Mouse (Mus musculus) monocyte, adult 5-6 weeks (primary cell): ENCODE results near the gene Vtcn1. TPM values are rescaled to one million over a fixed set of nuclear protein-coding genes. Genes with fewer than 3 reads are reported as not detected.
A peak's percentile ranks its signal among the peaks of the same experiment; 100 is the strongest.

Experiments used
- ATAC-seq: fragments of 153-309, 156-312 bp; replicated peaks from 2 replicates; pipeline ENCODE4 v1.8.0; 2017; ENCODE audit warnings: mild to moderate bottlenecking; ENCODE audit not compliant: low TSS enrichment, insufficient number of reproducible peaks, severe bottlenecking, poor library complexity, low FRiP score
- total RNA-seq: library from RNA; stranded (forward); fragments of 200-1000, 200-491, 200-594 nt; gene quantifications from 3 replicates; pipeline ENCODE4 v1.2.3, GENCODE M21; 2017

The Vtcn1 gene
- total RNA-seq, 1 experiment from 2014 or later, result not detected

DNA sequence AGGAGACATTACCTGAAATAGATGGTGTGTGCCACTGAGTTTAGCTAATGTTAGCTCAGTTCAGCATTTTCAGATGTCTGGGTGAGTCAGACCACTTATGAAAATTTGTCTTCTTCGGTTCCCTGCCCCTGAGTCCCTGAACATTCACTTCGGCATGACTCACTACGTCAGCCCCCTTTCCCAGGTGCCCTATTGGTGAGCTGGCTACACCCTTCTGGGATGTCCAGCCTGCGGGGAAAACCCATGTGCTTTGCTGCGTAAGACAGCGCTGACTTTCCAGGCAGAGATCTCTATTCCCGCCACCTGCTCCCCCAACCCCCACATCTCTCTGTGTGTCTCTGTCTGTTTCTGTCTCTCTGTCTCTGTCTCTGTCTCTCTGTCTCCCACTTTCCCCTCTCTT, 23.1 kb downstream of the Vtcn1 start:
- ATAC-seq, result no peak

DNA sequence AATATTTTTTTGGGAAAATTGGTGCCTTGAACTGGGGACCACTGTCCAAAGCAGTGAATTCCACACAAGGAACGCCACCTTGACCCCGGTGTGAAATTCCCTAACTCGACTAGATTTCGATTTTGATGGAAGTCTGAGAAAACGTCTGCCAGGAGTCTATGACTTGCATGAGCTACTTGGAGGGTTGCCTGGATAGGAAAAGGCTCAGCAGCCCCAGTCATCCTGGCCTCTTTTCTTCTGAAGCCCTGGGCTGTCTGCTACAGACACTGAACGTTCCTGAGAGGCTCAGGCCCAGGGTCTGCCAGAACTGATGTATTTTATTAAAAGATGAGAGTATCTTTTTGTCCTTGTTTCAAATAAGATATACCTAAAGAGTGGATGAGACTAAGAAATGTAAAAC, 25.2 kb downstream of the Vtcn1 start:
- no peak for ATAC-seq

DNA sequence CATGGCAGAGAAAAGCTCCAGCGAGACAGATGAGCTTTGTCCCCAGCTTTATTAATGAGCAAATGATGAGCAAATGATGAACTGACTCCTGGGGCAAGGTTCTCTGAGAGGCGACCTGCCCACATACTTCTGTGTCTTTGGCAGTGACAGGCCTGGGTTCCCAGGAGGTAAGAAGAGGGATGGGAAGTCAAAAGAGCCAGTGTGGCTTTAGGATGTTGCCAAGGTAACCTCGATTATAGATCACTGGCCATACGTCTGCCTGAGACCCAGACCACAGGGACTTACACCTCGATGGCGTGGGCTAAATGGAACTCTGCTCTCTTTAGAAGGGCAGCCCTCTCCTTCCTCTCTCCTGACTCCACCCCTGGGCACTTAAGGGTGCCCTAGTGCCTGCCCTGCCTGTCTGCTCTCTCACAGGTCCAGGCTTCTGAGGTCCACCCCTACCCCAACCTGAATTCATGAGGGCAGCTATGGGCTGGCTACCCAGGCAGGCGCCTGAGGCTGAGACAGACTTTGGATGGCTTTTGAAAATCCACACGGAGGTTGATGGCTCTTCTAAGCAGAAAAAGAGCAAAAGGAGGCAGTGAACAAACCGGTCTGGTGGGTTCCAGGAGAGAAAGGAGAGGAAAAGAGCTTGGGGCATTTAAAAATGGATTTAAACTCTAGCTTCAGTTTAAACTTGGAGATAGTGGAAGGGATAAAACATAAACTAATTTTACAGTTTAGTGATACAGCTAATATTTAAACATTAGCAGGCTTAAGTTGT, 31.0 kb downstream of the Vtcn1 start:
- no peak for ATAC-seq

DNA sequence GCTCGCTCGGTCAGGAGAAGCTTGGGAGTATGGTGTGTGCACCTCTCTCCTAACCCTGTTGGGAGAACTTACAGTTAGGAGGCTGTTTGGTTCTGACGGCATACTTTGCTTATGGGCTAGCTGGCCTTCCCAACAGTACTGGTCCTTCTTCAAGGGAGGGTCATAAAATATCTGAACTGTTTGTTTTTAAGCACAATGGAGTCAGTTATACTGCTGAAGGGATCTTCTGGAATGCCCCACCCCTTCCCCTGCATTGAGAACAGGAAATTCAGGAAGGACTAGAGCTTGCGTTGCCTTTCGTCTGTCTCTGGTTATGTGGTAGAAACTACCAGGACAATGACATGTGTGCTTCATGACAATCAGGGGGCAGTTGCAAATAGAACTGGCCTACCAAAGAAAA, 31.9 kb downstream of the Vtcn1 start:
- ATAC-seq, result no peak

DNA sequence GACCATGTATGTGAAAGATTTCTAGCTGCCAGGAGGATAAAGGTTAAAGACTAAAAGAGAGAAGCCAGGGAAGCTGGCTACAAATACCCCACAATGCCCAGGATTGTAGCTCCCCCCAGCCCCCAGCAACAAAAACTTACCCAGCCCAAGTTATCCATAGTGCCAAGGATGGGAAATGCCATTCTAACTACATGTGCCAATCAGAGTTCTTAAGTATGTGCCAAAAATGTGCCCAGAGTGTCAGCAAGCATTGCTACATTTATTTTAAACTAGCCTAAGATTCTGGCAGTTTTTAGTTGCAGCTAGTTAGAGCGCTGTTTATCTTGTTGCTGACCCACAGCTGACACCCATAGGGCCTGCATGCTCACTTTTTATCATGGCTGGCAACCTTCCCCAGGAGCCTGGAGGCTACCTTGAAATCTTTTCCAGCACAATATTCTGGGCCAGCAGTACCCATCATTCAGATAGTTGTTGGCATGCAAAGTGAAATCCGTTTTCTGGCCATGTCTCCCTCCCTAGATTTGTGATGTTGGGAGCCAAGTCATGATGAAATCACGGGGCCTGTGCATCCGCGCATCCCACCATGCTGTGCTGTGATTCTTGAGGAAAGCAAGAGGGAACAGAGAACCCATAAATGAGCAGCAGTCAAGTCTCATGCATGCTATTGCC, 33.2 kb downstream of the Vtcn1 start:
- no peak for ATAC-seq

DNA sequence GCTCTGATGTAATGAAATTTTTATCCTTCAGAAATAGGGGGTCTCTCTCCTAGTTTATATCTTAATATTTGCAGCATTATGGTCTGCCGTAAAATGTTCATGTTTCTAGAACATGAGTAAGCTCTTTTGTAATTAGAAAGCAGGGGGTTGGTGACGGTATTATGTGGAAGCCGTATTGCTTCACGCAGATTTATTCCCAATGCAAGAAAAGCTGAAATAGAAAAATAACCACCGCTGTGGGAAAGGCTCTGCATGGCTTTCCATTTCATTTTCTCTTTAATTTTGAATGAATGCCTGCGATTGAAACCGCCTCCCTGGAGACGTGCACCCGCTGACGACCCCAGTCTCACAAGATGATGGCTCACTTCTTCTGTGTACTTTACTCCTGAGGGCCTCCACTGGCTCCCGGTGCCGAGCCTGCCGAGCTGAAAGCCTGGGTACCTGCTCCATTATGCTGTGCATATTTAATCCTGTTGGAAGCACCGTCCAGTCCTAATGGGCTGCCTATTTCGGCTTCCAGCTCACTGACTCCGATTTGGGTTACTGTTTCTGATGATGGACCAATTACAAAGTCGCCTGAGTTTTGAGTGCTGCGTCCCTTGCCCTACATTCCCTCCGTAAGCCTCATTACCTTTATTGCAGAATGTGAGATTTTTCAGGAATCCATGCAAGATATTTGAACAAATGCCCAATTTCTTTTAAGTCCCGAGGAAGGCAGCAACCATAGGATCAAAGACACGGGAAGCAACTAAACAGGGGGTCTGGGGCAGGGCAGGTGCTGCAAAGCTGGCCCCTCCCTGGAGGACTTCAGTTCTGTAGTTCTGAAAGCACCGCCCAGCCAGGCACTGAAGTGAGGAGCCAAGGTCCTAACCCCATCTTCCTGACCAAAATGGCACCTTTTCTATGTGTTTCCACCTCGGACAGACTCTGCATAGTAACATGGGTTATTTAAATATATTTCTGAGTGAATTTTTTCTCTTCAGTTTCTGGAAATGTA, 36.3 kb downstream of the Vtcn1 start:
- ATAC-seq, result no peak

DNA sequence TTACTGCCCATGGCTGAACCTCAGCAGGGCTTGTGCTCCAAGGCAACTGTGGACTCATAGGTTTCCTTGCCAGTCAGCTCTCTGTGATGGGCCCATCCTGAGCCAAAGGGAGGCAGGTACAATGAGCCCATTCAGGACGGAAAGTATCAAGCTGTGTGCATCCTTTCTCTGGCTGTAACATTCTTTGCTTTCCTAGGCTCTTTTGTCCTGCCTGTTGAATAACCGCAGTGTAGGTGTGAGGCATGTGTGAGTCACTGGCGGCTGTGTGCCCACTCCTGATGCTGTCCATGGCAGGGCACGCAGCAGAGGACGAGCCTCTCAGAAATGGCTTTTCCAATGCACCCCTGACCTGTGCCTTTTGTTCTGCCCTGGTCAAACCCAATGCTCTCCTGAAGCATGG, 41.7 kb downstream of the Vtcn1 start:
- ATAC-seq, result 0 out of 2 replicates have a peak, but pooled peaks have one; percentile 9

DNA sequence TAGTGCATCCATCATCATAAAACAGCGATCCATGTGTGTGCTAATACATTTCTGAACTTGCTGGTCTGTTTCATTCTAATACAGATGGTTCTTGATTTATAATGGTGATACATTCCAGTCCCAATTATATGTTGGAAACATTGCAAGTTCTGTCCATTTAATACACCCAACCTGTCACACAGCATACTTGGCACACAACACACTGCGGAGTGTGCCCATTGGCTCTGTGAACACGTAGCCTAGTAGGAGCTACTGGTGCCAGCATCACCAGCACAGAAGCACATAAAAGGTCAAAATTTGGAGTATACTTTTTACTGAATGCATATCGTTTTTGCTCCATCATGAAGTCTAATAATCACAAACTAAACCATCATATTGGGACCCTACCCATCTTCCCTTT, 51.8 kb downstream of the Vtcn1 start:
- no peak for ATAC-seq

DNA sequence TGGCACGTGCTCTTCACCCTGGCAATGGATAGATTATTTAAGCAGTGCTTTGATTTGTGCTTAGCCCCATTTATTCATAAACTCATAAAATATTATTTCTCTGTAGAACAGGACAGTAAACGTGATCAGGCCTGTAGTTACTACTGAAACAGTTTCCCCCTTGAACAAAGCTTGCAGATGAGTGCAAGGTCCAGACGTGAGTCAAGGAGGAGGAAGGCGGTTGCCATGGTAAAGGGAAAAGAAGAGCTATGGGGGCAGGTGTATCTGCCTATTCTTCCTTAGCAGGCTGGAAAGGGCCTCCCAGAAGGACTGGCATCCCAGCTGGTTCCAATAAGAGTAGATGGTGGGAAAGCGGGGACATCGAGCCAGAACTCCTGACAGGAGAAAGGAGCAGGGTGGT, 56.1 kb downstream of the Vtcn1 start:
- ATAC-seq, result no peak

DNA sequence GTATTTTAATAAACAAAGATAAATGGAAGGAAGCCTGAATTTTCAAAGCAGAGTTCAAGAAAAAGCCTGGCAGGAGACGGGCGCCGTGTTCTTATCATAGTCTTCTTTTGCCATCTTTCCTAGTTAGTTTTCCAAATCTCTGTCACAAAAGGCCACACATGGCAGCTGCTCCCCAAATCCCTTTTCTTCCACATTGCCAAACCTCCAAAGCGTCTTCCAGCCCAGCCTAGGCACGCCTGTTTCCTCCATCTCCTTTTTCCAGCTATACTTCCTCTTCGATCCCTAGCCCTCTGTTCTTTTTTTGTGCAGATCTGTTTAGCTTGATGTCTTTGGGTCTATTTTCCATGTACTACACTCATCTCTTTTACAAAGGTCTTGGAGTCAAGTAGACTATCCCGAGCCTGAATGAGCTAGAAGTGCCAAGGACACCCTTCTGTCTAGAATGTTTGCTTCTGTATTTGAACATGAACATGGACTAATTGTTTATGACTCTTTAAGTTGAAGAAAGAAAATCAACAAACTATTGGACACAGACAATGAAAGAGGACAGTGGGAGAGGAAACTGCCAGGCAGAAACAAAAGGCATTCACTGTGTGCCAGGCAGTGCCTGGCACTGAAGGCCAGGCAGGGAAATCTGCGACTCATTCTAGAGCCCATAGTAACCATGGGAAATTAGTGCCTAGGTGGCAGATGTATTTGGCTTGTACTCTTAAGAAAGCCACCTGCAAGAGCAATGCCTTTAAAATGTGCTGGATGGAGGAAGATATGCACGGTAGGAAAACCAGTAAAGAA, 56.8 kb downstream of the Vtcn1 start:
- ATAC-seq, result no peak

DNA sequence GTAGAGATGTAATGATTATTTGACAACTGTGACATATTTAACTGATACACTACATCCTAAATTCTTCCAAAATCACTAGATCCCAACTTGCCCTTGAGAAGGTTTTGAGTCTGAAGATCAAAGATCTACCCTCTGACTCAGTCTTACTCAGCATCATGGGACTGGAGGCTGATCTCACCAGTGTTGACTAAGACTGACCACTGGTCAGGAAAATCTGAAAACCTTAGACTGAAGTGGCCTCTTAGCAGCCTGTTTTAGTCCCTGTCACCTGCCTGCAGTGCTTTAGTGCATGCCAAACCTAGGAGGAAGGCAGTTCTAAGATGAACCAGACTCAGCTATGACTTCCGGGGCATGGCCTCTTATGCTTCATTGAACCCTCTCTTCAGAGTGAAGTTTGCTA, 64.0 kb downstream of the Vtcn1 start:
- no peak for ATAC-seq

DNA sequence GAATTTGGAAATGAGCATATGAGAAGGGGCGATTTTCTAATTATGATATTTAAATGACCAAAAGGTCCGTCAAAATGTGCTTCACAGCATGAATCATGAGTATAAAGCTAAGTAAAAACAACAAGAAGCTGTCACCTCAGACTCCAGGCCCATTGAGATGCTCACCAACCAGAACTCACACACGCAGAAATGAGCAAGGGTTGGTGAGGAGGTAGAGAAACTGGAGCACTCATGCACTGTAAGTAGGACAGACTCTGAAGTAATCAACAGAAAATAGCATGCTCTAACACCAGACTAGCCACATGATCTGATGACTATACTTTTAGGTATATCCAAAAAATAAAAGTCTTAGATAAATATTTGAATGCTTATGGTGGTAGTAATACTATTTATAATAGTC, 65.1 kb downstream of the Vtcn1 start:
- ATAC-seq, result no peak

DNA sequence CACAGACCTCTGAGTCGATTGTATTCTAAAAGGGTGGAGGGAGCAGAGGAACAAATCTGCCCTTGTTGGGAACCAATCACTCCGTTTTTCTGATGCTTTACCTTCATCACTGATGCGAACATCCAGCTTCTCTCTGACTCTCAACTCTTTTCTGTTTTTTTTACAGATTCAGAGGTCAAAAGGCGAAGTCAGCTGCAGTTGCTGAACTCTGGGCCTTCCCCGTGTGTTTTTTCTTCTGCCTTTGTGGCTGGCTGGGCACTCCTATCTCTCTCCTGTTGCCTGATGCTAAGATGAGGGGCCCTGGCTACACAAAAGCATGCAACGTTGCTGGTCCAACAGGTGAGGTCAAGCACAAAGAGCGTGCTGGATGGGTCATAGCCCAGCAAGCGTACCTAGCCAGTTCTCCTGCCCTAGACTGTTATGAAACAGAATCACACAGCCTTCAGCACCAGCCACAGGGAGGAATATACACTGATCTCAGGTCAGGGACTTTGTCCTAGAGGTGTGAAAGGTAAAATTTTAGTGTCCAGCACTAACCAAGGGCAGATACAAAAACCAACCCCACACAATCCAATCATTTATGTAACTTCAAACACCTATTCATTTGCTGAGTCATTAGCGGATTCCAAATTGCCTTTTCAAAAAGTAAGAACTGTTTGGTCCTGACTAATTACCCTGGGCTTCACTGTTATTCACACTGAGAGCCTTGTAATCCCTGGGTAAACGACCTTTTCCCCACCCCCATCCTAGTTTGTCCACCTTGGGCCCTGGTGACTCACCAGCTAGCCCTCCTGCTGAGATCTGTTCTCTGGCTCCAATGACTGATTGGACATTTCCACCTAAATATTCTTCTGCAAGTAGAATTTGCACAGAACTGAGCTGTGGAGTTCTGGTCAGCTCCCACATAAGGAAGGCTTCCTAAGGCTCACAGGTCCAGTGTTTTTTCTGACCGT, 67.4 kb downstream of the Vtcn1 start:
- no peak for ATAC-seq

DNA sequence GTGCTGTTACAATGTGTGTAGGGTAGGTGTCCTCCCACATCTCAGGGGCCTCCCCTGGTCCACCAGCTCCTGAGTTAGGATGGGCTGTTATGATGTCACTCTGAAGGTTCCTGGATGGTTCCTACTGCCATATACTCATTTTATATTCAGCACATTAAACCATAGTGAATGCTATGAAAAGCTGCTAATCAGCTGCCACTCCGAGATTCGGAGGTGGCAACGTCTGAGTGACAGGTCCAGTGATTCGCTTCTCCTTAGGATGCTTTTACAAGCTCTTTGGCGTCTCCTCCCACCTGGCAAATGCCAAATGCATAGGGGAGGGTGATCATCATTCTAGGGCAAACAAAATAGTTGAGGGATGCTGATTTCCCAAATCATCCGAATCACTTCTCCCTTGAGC, 70.2 kb downstream of the Vtcn1 start:
- no peak for ATAC-seq

DNA sequence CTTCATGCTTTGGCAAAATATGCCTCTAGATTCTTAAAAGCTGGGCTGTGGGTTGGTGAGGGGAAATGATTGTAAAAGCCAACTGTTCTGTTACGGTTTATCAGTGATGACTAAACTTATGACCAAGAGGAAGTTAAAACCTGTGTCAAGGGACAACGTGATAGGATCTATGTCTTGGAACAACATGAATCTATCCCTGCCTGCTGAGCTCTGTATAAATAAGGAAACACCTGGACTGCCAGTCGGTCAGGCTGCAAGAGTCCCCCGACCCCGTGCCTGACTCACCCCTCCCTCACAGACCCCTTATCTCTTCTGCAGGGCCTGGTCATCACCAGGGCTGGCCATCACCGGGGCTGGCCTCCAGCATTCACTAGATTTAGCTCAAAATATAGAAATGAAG, 80.9 kb downstream of the Vtcn1 start:
- ATAC-seq, result no peak

DNA sequence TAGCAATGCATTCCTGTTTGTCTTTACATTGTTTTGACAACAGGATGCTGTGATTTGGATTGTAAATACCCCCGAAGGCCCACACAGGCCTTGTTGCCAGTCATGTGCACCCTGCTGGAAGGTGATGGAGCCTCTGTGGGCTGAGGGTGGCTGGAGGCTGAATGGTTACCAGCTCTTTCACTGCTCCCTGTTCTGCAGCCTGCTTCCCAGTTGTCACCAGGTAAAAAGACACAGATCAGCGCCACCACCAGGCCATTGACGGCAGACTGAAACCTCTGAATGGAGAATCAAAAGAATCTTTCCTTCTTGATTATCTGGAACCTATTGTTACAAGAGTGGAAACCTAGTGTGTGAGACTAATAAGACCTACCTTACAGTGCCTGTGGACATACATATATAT, 81.7 kb downstream of the Vtcn1 start:
- no peak for ATAC-seq

DNA sequence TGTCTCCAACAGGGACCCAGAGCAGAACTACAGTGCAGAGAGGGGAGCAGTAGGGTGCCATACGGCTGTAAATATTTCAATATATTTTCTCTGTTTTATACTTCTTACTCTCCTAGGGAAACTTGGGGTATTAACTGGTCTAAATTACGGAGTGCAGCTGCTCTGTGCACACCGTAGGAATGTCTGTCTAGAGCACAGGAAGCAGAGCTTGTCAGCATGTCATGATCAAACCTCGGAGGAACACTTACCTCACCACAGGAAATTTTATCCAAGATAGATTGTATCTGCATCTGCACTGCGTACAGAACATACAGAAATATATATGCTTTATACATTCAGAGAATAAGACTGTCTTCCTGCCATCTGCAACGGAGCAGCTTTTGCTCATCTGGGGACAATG, 83.3 kb downstream of the Vtcn1 start:
- ATAC-seq, result no peak

DNA sequence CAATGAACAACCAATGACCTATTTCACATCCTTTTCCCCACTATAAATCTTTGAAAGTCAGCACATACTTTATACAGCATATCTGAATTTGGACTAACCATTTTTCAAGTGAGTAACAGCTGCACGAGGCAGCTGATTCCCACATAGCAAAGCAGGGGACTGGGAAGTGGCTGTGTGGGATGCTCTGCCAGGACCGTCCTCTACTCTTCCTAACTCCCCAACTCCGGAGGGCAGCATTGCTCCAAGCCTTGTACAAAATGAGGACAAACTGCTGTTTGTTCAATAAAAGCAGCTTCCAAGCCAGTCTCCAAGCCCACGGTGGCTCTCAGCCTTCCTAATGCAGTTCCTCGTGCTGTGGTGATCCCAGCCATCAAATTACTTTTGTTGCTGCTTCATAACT, 85.4 kb downstream of the Vtcn1 start:
- no peak for ATAC-seq
